In genomic region chr15:69575611-69576153, GRCm38 (mm10) we compare ENCODE assay signal across 9 mouse cellular contexts.
A peak's percentile ranks its signal among the peaks of the same experiment; 100 is the strongest.
DNase-seq lines count a peak whose midpoint lies in the region; ATAC-seq lines count a peak whose summit lies in the region.
"Had no signal": no experiment of that assay in that cellular context is flagged by ENCODE, and none has a peak within 500 bp of the region (broad histone marks: within the 10 kb centered on the region; RNA-seq: fewer than 3 reads in every experiment).

No protein-coding gene starts in this region.

- H3K9me3 ChIP-seq in midbrain, embryonic 12.5 days: no peaks in the 10 kb centered on the region
- H3K9me3 ChIP-seq: embryonic facial prominence, embryonic 15.5 days had no signal

- no peaks in the 10 kb centered on the region for H3K36me3 ChIP-seq in midbrain, embryonic 12.5 days
- H3K36me3 ChIP-seq: embryonic facial prominence, embryonic 15.5 days had no signal

- ATAC-seq in midbrain, embryonic 12.5 days (ENCODE audit: low FRiP score, low read depth): peak; percentile 98
- no peak for ATAC-seq in frontal cortex, adult (ENCODE audit: low TSS enrichment)

- H3K4me3 ChIP-seq in midbrain, embryonic 12.5 days: no peak overlapping the region
- H3K4me3 ChIP-seq: embryonic facial prominence, embryonic 15.5 days had no signal

- no peak overlapping the region for H3K4me2 ChIP-seq in midbrain, embryonic 12.5 days (replicated peaks)
- H3K4me2 ChIP-seq: embryonic facial prominence, embryonic 15.5 days had no signal

- H3K4me1 ChIP-seq in midbrain, embryonic 12.5 days: peaks cover 5% of the 10 kb centered on the region; the same call in 1 of the 2 replicates
- H3K4me1 ChIP-seq: embryonic facial prominence, embryonic 15.5 days had no signal

- H3K9ac ChIP-seq in midbrain, embryonic 12.5 days (replicated peaks): no peak overlapping the region
- H3K9ac ChIP-seq: embryonic facial prominence, embryonic 15.5 days had no signal

- H3K27ac ChIP-seq in midbrain, embryonic 12.5 days (replicated peaks): peak overlapping the region; percentile 25; the same call in 1 of the 2 replicates
- H3K27ac ChIP-seq: embryonic facial prominence, embryonic 15.5 days had no signal

- peaks cover 5% of the 10 kb centered on the region for H3K27me3 ChIP-seq in midbrain, embryonic 12.5 days
- H3K27me3 ChIP-seq: embryonic facial prominence, embryonic 15.5 days had no signal

- WGBS in midbrain, embryonic 12.5 days: 7% methylated on average over 4 of the region's 4 CpGs

- peak; percentile 13 to 21 for DNase-seq in kidney, adult 8-10 months
- no peak for DNase-seq in kidney, adult 18-20 months
- DNase-seq in cerebellum, adult 9-10 months: peak; percentile 2
- DNase-seq in gonadal fat pad, adult 2 months (ENCODE audit: low read depth): peak; percentile 1
- peak; percentile 22 to 42 for DNase-seq in kidney, postnatal 36 days
- no peak for DNase-seq in natural killer cell, adult 2 months (ENCODE audit: low spot score in 2 of 2)

Comparison
In these comparisons a context has a peak if more than half of its experiments do, and no peak if none do; other contexts are left out.
1. DNase-seq: peak in kidney, adult 8-10 months (2 of 2), cerebellum, adult 9-10 months (single experiment), gonadal fat pad, adult 2 months (single experiment) and kidney, postnatal 36 days (2 of 2); none in kidney, adult 18-20 months (single experiment) and natural killer cell, adult 2 months (0 of 2).